Mouse (Mus musculus): ENCODE data around the gene Upk3bl.

GRCm38 (mm10) chr5:136016014-136016876, 38.0 kb upstream of the Upk3bl start:
- no peak for TF ChIP-seq CTCF (IDR thresholded peaks at IDR 0.05; ENCODE audit: low read depth)
- TF ChIP-seq EP300 (IDR thresholded peaks at IDR 0.05; ENCODE audit: low read depth), result no peak

Data from liver, postnatal 0 days (tissue).